Mouse (Mus musculus) liver, adult 2 months (tissue): ENCODE data around the gene Stk24. TPM values are rescaled to one million over a fixed set of nuclear protein-coding genes. Genes with fewer than 3 reads are reported as not detected.

ENCODE experiments used
- DNase-seq: peaks from one replicate; pipeline ENCODE4 v3.0.0-alpha.2; 2011; ENCODE audit warnings: low read depth, low spot score; ENCODE audit errors: extremely low read depth
- H3K27ac ChIP-seq: fragments of 200-500 bp; replicated peaks from 2 replicates; pipeline ENCODE4 v1.5.1; 2012; ENCODE audit warnings: low read depth, mild to moderate bottlenecking, control low read depth, inconsistent platforms, low read length; ENCODE audit not compliant: insufficient read depth
- H3K27me3 ChIP-seq: fragments of 200-500 bp; 2 replicates; pipeline ENCODE4 v1.6.1; 2012; ENCODE audit warnings: mild to moderate bottlenecking, moderate library complexity, low read length, inconsistent platforms; ENCODE audit not compliant: control insufficient read depth, insufficient read depth
- H3K36me3 ChIP-seq: fragments of 200-500 bp; 2 replicates; pipeline ENCODE4 v1.6.1; 2012; ENCODE audit warnings: low read length, inconsistent platforms; ENCODE audit not compliant: control insufficient read depth, insufficient read depth
- H3K4me1 ChIP-seq: fragments of 200-500 bp; 2 replicates; pipeline ENCODE4 v1.6.1; 2011; ENCODE audit warnings: low read length; ENCODE audit not compliant: control insufficient read depth, insufficient read depth
- H3K4me3 ChIP-seq: fragments of 200-500 bp; 2 replicates; pipeline ENCODE4 v1.5.1; 2011; ENCODE audit warnings: low read depth, mild to moderate bottlenecking, control low read depth, low read length, moderate library complexity; ENCODE audit not compliant: insufficient read depth
- H3K79me2 ChIP-seq: fragments of 200-500 bp; 2 replicates; pipeline ENCODE4 v1.6.1; 2012; ENCODE audit warnings: inconsistent platforms, mild to moderate bottlenecking, low read length, moderate library complexity; ENCODE audit not compliant: control insufficient read depth, insufficient read depth
- H3K9ac ChIP-seq: fragments of 200-500 bp; 2 replicates; pipeline ENCODE4 v1.6.1; 2012; ENCODE audit warnings: low read depth, mild to moderate bottlenecking, control low read depth, inconsistent platforms, low read length
- CTCF ChIP-seq: fragments of 200-500 bp; IDR thresholded peaks from 2 replicates; pipeline ENCODE4 v1.5.1; 2011; ENCODE audit warnings: low read depth, low read length, control low read depth
- POLR2A ChIP-seq: fragments of 200-500 bp; IDR thresholded peaks from 2 replicates; pipeline ENCODE4 v1.6.1; 2011; ENCODE audit warnings: low read length, control low read depth; ENCODE audit not compliant: insufficient read depth; ENCODE audit errors: extremely low read depth
- WGBS: fragments of 180-500 bp; shearing (Covaris S2); methylation state at CpG from one replicate; pipeline ENCODE4 v1.1.7; 2018; 5-methylcytosine and 5-hydroxymethylcytosine counted together
- polyA plus RNA-seq: library from polyadenylated mRNA; depleted of rRNA; stranded (reverse); fragments of >200 nt; gene quantifications from 2 replicates; pipeline ENCODE4 v1.2.3, GENCODE M21; 2012
- total RNA-seq: library from RNA; depleted of rRNA; stranded (reverse); fragments of >200 nt; gene quantifications from 2 replicates; pipeline ENCODE4 v1.2.3, GENCODE M21; 2014

Gene Stk24
- total and polyA plus RNA-seq, 2 experiments: 9.3 to 10.1 TPM

GRCm38 (mm10) chr14:121338819-121339573 is 40.8 kb downstream of the Stk24 start:
- peaks cover 70% of the 10 kb centered on the region for H3K79me2 ChIP-seq
- WGBS: 74% methylated on average over 18 of the region's 18 CpGs
- H3K27ac ChIP-seq: no peak overlapping the region
- H3K4me3 ChIP-seq: no peak overlapping the region
- H3K27me3 ChIP-seq: no peaks in the 10 kb centered on the region
- H3K4me1 ChIP-seq: peaks cover 13% of the 10 kb centered on the region
- peak; percentile 78 for DNase-seq
- no peak overlapping the region for H3K9ac ChIP-seq
- H3K36me3 ChIP-seq: peaks cover 4% of the 10 kb centered on the region; the same call in 1 of the 2 replicates
- TF ChIP-seq POLR2A (no peak), CTCF (no peak)

GRCm38 (mm10) chr14:121330090-121330408 is 49.8 kb downstream of the Stk24 start:
- peaks cover 12% of the 10 kb centered on the region for H3K4me1 ChIP-seq
- TF ChIP-seq POLR2A (no peak), CTCF (no peak)
- WGBS: 58% methylated on average over 3 of the region's 3 CpGs
- no peaks in the 10 kb centered on the region for H3K27me3 ChIP-seq
- H3K9ac ChIP-seq: no peak overlapping the region
- no peak overlapping the region for H3K27ac ChIP-seq
- no peak for DNase-seq
- peaks cover 73% of the 10 kb centered on the region for H3K79me2 ChIP-seq
- no peaks in the 10 kb centered on the region for H3K36me3 ChIP-seq
- no peak overlapping the region for H3K4me3 ChIP-seq

GRCm38 (mm10) chr14:121329401-121330089 is 50.3 kb downstream of the Stk24 start:
- no peaks in the 10 kb centered on the region for H3K36me3 ChIP-seq
- DNase-seq: peak; percentile 40
- no peak overlapping the region for H3K27ac ChIP-seq
- no peak overlapping the region for H3K9ac ChIP-seq
- H3K4me3 ChIP-seq: no peak overlapping the region
- WGBS: 50% methylated on average over 5 of the region's 5 CpGs
- peaks cover 12% of the 10 kb centered on the region for H3K4me1 ChIP-seq
- no peak for TF ChIP-seq CTCF
- no peak for TF ChIP-seq POLR2A
- H3K27me3 ChIP-seq: no peaks in the 10 kb centered on the region
- peaks cover 77% of the 10 kb centered on the region for H3K79me2 ChIP-seq

GRCm38 (mm10) chr14:121328878-121329277 is 50.9 kb downstream of the Stk24 start:
- Histone ChIP-seq H3K4me3 (no peak overlapping the region), H3K4me1 (peaks cover 12% of the 10 kb centered on the region), H3K27me3 (no peaks in the 10 kb centered on the region), H3K9ac (no peak overlapping the region), H3K36me3 (no peaks in the 10 kb centered on the region), H3K27ac (no peak overlapping the region), H3K79me2 (peaks cover 79% of the 10 kb centered on the region)
- DNase-seq: no peak
- TF ChIP-seq CTCF (no peak), POLR2A (no peak)
- 78% methylated on average over 5 of the region's 5 CpGs for WGBS

- TF ChIP-seq POLR2A: no peak
- no peak for TF ChIP-seq CTCF
- H3K27me3 ChIP-seq: no peaks in the 10 kb centered on the region
- WGBS: 74% methylated on average over 2 of the region's 2 CpGs
These were observed 53.4 kb downstream of the Stk24 start for GRCm38 (mm10) chr14:121326432-121326831.

More at GRCm38 (mm10) chr14:121326432-121326831, 53.4 kb downstream of the Stk24 start:
- H3K4me1 ChIP-seq: peaks cover 12% of the 10 kb centered on the region
- H3K79me2 ChIP-seq: peaks cover 86% of the 10 kb centered on the region
- no peak for DNase-seq
- H3K4me3 ChIP-seq: no peak overlapping the region
- no peak overlapping the region for H3K9ac ChIP-seq
- no peaks in the 10 kb centered on the region for H3K36me3 ChIP-seq
- no peak overlapping the region for H3K27ac ChIP-seq
